34 mouse cellular contexts compared by ENCODE assay signal in the genomic region with DNA sequence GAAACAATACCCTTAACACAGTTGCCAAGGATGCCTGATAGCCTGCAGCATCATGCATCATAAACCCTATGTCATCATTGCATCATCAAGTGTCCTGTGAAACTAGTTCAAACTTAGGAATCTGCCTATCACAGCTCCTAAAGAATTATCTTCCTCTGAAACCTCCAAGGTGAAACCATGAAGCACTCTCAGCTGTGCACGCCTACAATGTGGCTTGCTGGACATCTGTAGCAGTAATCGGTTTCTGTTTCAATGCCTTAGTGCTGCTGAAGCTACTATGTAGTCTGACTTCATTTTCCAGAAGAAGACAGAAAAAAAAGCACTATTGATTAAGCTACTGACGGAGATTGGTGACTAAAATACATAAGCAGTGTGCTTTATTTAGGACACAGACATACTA.
"Had no signal": no experiment of that assay in that cellular context is flagged by ENCODE, and none has a peak within 500 bp of the region (broad histone marks: within the 10 kb centered on the region; RNA-seq: fewer than 3 reads in every experiment).

No protein-coding gene starts in this region.

- H3K9ac ChIP-seq: heart, embryonic 12.5 days; heart, embryonic 13.5 days; heart, embryonic 15.5 days; hindbrain, embryonic 12.5 days; hindbrain, embryonic 13.5 days; hindbrain, embryonic 14.5 days; hindbrain, embryonic 15.5 days; intestine, embryonic 15.5 days; kidney, embryonic 15.5 days had no signal

- H3K4me1 ChIP-seq: heart, embryonic 12.5 days; heart, embryonic 15.5 days; hindbrain, embryonic 13.5 days; intestine, embryonic 15.5 days had no signal

- DNase-seq: heart, postnatal 10 days; heart, postnatal 14 days; heart, postnatal 36 days; heart, postnatal 4 days; kidney, adult 11 months; kidney, adult 18-20 months; kidney, adult 2 months; kidney, adult 8-10 months; kidney, adult 9 months; kidney, postnatal 10 days; kidney, postnatal 14 days; kidney, postnatal 25 days; kidney, postnatal 36 days; kidney, postnatal 4 days; layer of hippocampus, adult 9-11 months; layer of hippocampus, postnatal 36 days had no signal

- H3K27ac ChIP-seq: heart, embryonic 13.5 days; heart, embryonic 15.5 days; hindbrain, embryonic 10.5 days; hindbrain, embryonic 12.5 days; hindbrain, embryonic 13.5 days; hindbrain, embryonic 14.5 days; hindbrain, embryonic 15.5 days; hindbrain, postnatal 0 days; intestine, embryonic 15.5 days; kidney, embryonic 15.5 days; kidney, postnatal 0 days; layer of hippocampus, adult 2 months; left cerebral cortex, adult 2 months had no signal

- H3K4me3 ChIP-seq: heart, embryonic 12.5 days; heart, embryonic 13.5 days; heart, embryonic 15.5 days; hindbrain, embryonic 10.5 days; hindbrain, embryonic 12.5 days; hindbrain, embryonic 13.5 days; hindbrain, embryonic 15.5 days; intestine, embryonic 15.5 days; kidney, embryonic 15.5 days; layer of hippocampus, adult 2 months; left cerebral cortex, adult 2 months had no signal

- H3K9me3 ChIP-seq: heart, embryonic 12.5 days; heart, embryonic 13.5 days; heart, embryonic 15.5 days; hindbrain, embryonic 10.5 days; hindbrain, embryonic 12.5 days; hindbrain, embryonic 13.5 days; hindbrain, embryonic 15.5 days; intestine, embryonic 15.5 days; kidney, embryonic 15.5 days had no signal

- H3K4me2 ChIP-seq: heart, embryonic 12.5 days; heart, embryonic 13.5 days; heart, embryonic 15.5 days; hindbrain, embryonic 12.5 days; hindbrain, embryonic 13.5 days; hindbrain, embryonic 14.5 days; hindbrain, embryonic 15.5 days; intestine, embryonic 15.5 days; kidney, embryonic 15.5 days had no signal

- H3K36me3 ChIP-seq: heart, embryonic 12.5 days; heart, embryonic 13.5 days; heart, embryonic 15.5 days; hindbrain, embryonic 10.5 days; hindbrain, embryonic 12.5 days; hindbrain, embryonic 13.5 days; hindbrain, embryonic 15.5 days; intestine, embryonic 15.5 days; kidney, embryonic 15.5 days had no signal

- H3K27me3 ChIP-seq: heart, embryonic 12.5 days; heart, embryonic 13.5 days; heart, embryonic 15.5 days; hindbrain, embryonic 12.5 days; hindbrain, embryonic 13.5 days; hindbrain, embryonic 15.5 days; intestine, embryonic 15.5 days; kidney, embryonic 15.5 days had no signal

- ATAC-seq: hindbrain, embryonic 16.5 days; hindbrain, postnatal 0 days; inflammation-experienced regulatory T-cells, adult 6 months; intestine, embryonic 15.5 days; intestine, embryonic 16.5 days; intestine, postnatal 0 days had no signal
